Mouse (Mus musculus): ENCODE measurements around the gene Sufu. TPM values are rescaled to one million over a fixed set of nuclear protein-coding genes. Genes with fewer than 3 reads are reported as not detected.
A peak's percentile ranks its signal among the peaks of the same experiment; 100 is the strongest.

The Sufu gene
- polyA plus RNA-seq, 1 experiment: 18.6 TPM

DNA sequence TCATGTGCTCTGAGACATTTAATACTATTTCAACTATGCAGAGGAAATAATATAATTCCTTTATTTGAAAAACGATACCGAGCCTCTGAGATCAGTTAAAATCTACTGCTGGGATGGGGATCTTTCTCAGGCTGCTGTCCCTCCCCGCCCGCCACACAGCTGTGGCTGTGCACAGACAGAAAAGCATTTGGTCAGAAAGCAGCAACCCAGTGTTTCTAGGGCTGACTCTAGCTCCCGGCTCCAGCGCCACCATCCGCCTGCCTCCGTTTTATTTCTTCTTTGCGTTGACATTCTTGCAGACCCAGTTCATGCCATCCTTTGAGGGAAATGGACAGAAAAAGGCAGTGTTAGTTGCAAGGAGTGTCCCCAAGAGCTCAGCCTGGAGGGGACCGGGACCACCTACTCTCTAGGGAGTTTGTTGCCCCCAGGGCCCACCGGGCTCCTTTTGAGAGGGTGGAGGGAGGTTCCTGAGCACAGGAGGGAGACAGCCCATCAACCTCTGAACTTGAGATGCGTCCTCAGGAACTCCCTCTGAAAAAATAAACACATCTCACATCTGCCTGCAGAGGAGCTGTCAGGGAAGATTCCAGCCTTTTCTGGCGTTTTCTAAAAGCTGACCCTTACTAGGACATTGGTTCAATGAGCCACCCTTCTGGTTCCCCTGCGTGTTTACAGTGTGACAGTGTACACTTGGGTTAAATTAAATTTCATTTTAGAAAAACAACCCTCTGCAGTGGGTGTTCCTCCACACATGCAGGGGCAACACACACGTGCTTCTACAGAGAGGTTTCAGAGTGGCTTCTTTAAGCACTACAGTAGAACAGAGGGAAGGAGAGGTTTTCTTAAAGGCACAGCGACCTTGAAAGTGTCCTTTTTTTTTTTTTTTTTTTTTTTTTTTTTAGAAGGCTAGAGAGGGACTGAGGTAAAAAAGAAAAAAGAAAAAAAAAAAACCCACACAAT lies 134.7 kb downstream of the Sufu start:
- WGBS: 67% methylated on average over 16 of the region's 16 CpGs
- DNase-seq (ENCODE audit: low read depth in 1 of 2, low spot score in 2 of 2): no peak
- H3K4me1 ChIP-seq (ENCODE audit: control insufficient read depth, insufficient read depth, insufficient read length): peaks cover 7% of the 10 kb centered on the region; the same call in 1 of the 2 replicates
- H3K4me3 ChIP-seq (ENCODE audit: extremely low read depth, insufficient read depth, insufficient read length): no peak overlapping the region
- H3K27me3 ChIP-seq (ENCODE audit: control insufficient read depth, insufficient read depth, low read length): no peaks in the 10 kb centered on the region
- H3K36me3 ChIP-seq (ENCODE audit: control insufficient read depth, insufficient read depth, low read length): no peaks in the 10 kb centered on the region
- no peak overlapping the region for H3K27ac ChIP-seq (ENCODE audit: insufficient read depth, low read length)
- TF ChIP-seq POLR2A (IDR thresholded peaks at IDR 0.05; ENCODE audit: low read depth, low read length) (no peak), CTCF (IDR thresholded peaks at IDR 0.05; ENCODE audit: extremely low read depth, insufficient read depth, insufficient read length, insufficient replicate concordance) (no peak)

DNA sequence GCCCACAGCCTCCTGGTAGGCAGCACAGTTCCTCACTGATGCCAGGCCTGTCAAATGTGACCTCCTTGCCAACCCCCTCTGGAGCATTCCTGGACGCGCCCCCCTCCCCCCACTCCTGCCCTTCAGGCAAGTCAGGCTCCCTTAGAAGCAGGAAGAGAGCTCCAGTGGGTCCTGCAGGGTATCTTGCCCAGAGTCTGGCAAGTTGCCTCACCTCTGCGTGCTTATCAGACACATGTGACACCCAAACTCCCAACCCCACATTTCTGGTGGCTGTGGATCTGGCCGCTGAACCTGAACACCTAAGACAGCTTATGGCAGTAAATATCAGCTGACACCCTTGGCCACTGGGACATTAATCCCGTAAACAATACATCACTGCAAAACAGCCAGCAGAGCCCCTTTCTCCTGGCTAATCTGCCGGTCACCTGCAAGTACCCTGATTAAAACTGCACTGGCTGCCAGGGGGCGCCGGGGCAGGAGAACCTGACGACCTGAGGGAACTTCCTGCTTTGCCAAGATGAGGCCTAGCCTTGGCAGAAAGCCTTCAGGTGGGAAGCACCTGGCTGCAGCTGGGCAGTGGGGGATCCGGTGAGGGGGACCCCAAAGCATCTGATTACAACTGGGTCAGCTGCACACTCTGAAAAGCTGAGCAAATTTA lies 135.5 kb downstream of the Sufu start:
- 33% methylated on average over 10 of the region's 10 CpGs for WGBS
- H3K27me3 ChIP-seq (ENCODE audit: control insufficient read depth, insufficient read depth, low read length): no peaks in the 10 kb centered on the region
- H3K27ac ChIP-seq (ENCODE audit: insufficient read depth, low read length): no peak overlapping the region
- no peaks in the 10 kb centered on the region for H3K36me3 ChIP-seq (ENCODE audit: control insufficient read depth, insufficient read depth, low read length)
- DNase-seq (ENCODE audit: low read depth in 1 of 2, low spot score in 2 of 2): no peak
- no peak overlapping the region for H3K4me3 ChIP-seq (ENCODE audit: extremely low read depth, insufficient read depth, insufficient read length)
- TF ChIP-seq CTCF (IDR thresholded peaks at IDR 0.05; ENCODE audit: extremely low read depth, insufficient read depth, insufficient read length, insufficient replicate concordance): no peak
- TF ChIP-seq POLR2A (IDR thresholded peaks at IDR 0.05; ENCODE audit: low read depth, low read length): no peak
- peaks cover 7% of the 10 kb centered on the region; the same call in 1 of the 2 replicates for H3K4me1 ChIP-seq (ENCODE audit: control insufficient read depth, insufficient read depth, insufficient read length)

DNA sequence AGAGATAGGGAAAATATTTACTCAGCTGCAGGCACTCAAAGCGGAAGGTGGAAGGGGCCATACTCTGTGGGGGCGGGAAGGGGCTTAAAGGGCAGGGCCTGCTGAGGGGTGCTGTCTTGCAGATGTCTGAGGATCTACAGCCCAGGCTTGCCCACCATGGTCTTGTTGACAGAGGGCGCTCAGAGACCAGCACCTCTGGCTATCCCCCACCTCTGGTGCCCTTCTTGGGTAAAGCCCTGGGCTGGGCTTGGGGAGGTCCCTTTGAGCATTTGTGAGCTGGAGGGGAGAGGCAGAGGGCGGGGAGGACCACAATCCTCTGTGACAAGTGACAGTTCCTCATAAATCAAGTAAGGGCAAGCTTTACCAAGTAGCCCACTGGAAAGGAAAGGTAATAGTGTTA lies 136.4 kb downstream of the Sufu start:
- H3K27ac ChIP-seq (ENCODE audit: insufficient read depth, low read length): no peak overlapping the region
- TF ChIP-seq POLR2A (IDR thresholded peaks at IDR 0.05; ENCODE audit: low read depth, low read length): no peak
- TF ChIP-seq CTCF (IDR thresholded peaks at IDR 0.05; ENCODE audit: extremely low read depth, insufficient read depth, insufficient read length, insufficient replicate concordance): no peak
- WGBS: 89% methylated on average over 4 of the region's 4 CpGs
- no peak overlapping the region for H3K4me3 ChIP-seq (ENCODE audit: extremely low read depth, insufficient read depth, insufficient read length)
- H3K27me3 ChIP-seq (ENCODE audit: control insufficient read depth, insufficient read depth, low read length): no peaks in the 10 kb centered on the region
- H3K36me3 ChIP-seq (ENCODE audit: control insufficient read depth, insufficient read depth, low read length): no peaks in the 10 kb centered on the region
- peaks cover 5% of the 10 kb centered on the region; the same call in 1 of the 2 replicates for H3K4me1 ChIP-seq (ENCODE audit: control insufficient read depth, insufficient read depth, insufficient read length)
- no peak for DNase-seq (ENCODE audit: low read depth in 1 of 2, low spot score in 2 of 2)

DNA sequence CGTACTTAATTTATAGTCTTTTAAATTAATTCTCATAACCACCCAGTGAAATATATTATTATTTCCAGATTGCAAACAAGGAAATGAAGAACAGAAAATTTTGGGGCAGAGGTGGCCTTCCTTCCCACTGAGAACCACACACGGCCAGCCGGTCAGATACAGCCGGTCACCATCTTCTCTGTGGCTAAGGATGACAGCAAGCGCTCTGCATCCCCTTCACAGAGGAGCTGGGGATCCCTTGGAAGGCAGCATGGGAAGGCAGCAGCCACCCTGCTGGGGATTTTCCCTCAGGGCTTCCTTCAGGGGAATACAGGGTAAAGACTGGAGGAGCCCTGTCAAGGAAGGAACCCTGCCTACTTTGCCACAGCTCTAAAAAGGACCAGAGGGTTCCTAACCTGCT lies 136.8 kb downstream of the Sufu start:
- Histone ChIP-seq H3K4me3 (ENCODE audit: extremely low read depth, insufficient read depth, insufficient read length) (no peak overlapping the region), H3K27me3 (ENCODE audit: control insufficient read depth, insufficient read depth, low read length) (no peaks in the 10 kb centered on the region), H3K27ac (ENCODE audit: insufficient read depth, low read length) (no peak overlapping the region), H3K4me1 (ENCODE audit: control insufficient read depth, insufficient read depth, insufficient read length) (0 out of 2 replicates have a peak, but pooled peaks cover 2% of the 10 kb centered on the region), H3K36me3 (ENCODE audit: control insufficient read depth, insufficient read depth, low read length) (no peaks in the 10 kb centered on the region)
- no peak for DNase-seq (ENCODE audit: low read depth in 1 of 2, low spot score in 2 of 2)
- TF ChIP-seq CTCF (IDR thresholded peaks at IDR 0.05; ENCODE audit: extremely low read depth, insufficient read depth, insufficient read length, insufficient replicate concordance) (no peak), POLR2A (IDR thresholded peaks at IDR 0.05; ENCODE audit: low read depth, low read length) (no peak)
- WGBS: 92% methylated on average over 5 of the region's 5 CpGs

DNA sequence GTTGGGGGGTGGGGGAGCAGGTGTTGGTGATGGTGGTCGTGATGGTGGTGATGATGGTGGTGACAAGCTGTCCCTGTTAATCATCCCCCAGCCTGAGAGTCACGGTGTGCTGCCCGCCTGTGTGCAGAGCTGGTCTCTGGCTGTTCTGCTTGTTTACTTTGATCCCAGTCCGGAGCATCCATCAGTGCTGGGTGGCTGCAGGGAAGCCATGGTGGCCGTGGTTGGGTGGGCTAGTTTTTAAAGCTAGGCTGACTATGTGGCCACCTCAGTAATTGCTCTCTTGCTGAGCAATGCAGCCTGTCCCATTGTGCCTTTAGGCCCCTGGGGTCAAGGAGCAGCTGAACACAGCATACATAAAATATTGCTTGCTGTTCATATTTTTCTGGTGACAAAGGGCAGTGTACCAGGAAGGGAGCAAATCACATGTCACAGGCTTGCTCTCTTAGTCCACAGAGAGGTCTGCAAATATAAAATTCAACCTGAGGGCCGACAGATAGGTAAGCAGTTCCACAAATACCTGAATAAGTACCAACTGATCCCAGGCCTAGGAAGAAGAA lies 137.9 kb downstream of the Sufu start:
- H3K4me3 ChIP-seq (ENCODE audit: extremely low read depth, insufficient read depth, insufficient read length): no peak overlapping the region
- H3K36me3 ChIP-seq (ENCODE audit: control insufficient read depth, insufficient read depth, low read length): no peaks in the 10 kb centered on the region
- no peak for DNase-seq (ENCODE audit: low read depth in 1 of 2, low spot score in 2 of 2)
- TF ChIP-seq POLR2A (IDR thresholded peaks at IDR 0.05; ENCODE audit: low read depth, low read length): no peak
- WGBS: 80% methylated on average over 6 of the region's 6 CpGs
- H3K4me1 ChIP-seq (ENCODE audit: control insufficient read depth, insufficient read depth, insufficient read length): 0 out of 2 replicates have a peak, but pooled peaks cover 2% of the 10 kb centered on the region
- H3K27me3 ChIP-seq (ENCODE audit: control insufficient read depth, insufficient read depth, low read length): no peaks in the 10 kb centered on the region
- H3K27ac ChIP-seq (ENCODE audit: insufficient read depth, low read length): peak overlapping the region; percentile 47; the same call in 1 of the 2 replicates

DNA sequence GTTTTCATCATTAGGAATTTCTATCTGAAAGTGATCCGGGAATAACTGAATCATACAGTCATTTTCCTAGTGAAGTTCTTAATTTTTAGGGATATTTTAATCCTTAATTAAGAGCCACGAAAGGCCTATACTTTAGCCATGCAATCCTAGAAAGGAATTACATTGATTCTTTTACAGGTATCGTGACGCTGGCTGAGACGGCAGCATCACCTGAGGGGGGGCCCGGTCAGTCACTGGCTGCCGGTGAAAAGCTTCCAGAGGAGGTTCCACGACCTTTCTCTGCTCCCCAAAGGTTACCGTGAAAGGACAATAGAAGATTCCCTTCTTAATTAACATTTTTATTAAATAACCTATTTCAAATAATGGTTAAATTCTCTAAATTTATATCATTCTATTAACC lies 140.7 kb downstream of the Sufu start:
- H3K4me3 ChIP-seq (ENCODE audit: extremely low read depth, insufficient read depth, insufficient read length): no peak overlapping the region
- no peaks in the 10 kb centered on the region for H3K27me3 ChIP-seq (ENCODE audit: control insufficient read depth, insufficient read depth, low read length)
- H3K4me1 ChIP-seq (ENCODE audit: control insufficient read depth, insufficient read depth, insufficient read length): no peaks in the 10 kb centered on the region
- no peak for DNase-seq (ENCODE audit: low read depth in 1 of 2, low spot score in 2 of 2)
- H3K36me3 ChIP-seq (ENCODE audit: control insufficient read depth, insufficient read depth, low read length): no peaks in the 10 kb centered on the region
- TF ChIP-seq CTCF (IDR thresholded peaks at IDR 0.05; ENCODE audit: extremely low read depth, insufficient read depth, insufficient read length, insufficient replicate concordance) (no peak), POLR2A (IDR thresholded peaks at IDR 0.05; ENCODE audit: low read depth, low read length) (no peak)
- 96% methylated on average over 9 of the region's 9 CpGs for WGBS
- no peak overlapping the region for H3K27ac ChIP-seq (ENCODE audit: insufficient read depth, low read length)
